ENCODE assay signal across 9 mouse cellular contexts in the genomic region with DNA sequence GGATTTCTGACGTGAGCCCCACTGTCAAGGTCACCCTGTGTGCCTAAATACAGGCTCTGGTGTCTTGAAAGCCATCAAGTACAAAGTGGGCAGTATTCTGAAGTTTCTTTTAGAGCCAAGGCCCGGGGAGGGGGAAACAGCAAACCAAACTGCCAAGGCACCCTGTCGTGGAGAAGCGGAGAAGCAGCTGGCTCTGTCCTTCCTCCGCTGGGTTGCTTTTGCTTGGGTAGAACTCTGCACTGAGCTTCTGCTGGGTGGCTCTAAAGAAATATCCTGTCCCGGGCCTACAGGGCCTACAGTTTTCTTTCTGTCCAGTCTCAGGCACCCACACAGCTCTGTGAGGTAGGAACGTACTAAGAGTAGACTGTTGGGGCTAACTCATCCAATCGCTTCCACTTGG. TPM values are rescaled to one million over a fixed set of nuclear protein-coding genes. Genes with fewer than 3 reads are reported as not detected.
DNase-seq lines count a peak whose midpoint lies in the region; ATAC-seq and TF ChIP-seq lines count a peak whose summit lies in the region.
"Had no signal": no experiment of that assay in that cellular context is flagged by ENCODE, and none has a peak within 500 bp of the region (broad histone marks: within the 10 kb centered on the region; RNA-seq: fewer than 3 reads in every experiment).

No protein-coding gene starts in this region.

- peak overlapping the region; percentile 84 for H3K9ac ChIP-seq in heart, embryonic 16.5 days (ENCODE audit: low read length)
- no peak overlapping the region for H3K9ac ChIP-seq in hindbrain, embryonic 11.5 days (ENCODE audit: low read depth, low read length)

- H3K4me3 ChIP-seq in heart, embryonic 16.5 days (ENCODE audit: low read length): no peak overlapping the region
- peak overlapping the region; percentile 91; the same call in 1 of the 2 replicates for H3K4me3 ChIP-seq in G1E (ENCODE audit: low read depth, low read length)
- H3K4me3 ChIP-seq in hindbrain, embryonic 11.5 days (ENCODE audit: low read depth, low read length): no peak overlapping the region
- no peak overlapping the region for H3K4me3 ChIP-seq in macrophage (ENCODE audit: inconsistent target)

- no peaks in the 10 kb centered on the region for H3K27me3 ChIP-seq in heart, embryonic 16.5 days (ENCODE audit: control insufficient read depth, insufficient read depth, low read length)
- no peaks in the 10 kb centered on the region for H3K27me3 ChIP-seq in G1E (ENCODE audit: insufficient read depth, low read length)
- H3K27me3 ChIP-seq in hindbrain, embryonic 11.5 days (ENCODE audit: control insufficient read depth, insufficient read depth, low read length): no peaks in the 10 kb centered on the region
- H3K27me3 ChIP-seq: Patski had no signal

- no peak for ATAC-seq in heart, embryonic 16.5 days (replicated peaks; ENCODE audit: extremely low read depth, insufficient read depth, low FRiP score)
- no peak for ATAC-seq in G1E (ENCODE audit: extremely low read depth, insufficient number of reproducible peaks, low FRiP score, poor library complexity, severe bottlenecking)
- no peak for ATAC-seq in hindbrain, embryonic 11.5 days (ENCODE audit: low FRiP score)
- no peak for ATAC-seq in frontal cortex, adult (ENCODE audit: low TSS enrichment)
- ATAC-seq: Patski had no signal

- H3K36me3 ChIP-seq in heart, embryonic 16.5 days (ENCODE audit: control insufficient read depth, insufficient read depth): peaks cover 3% of the 10 kb centered on the region; the same call in 1 of the 2 replicates
- peaks cover 59% of the 10 kb centered on the region for H3K36me3 ChIP-seq in G1E (replicated peaks)
- no peaks in the 10 kb centered on the region for H3K36me3 ChIP-seq in hindbrain, embryonic 11.5 days (ENCODE audit: control insufficient read depth, insufficient read depth, low read length)
- no peaks in the 10 kb centered on the region for H3K36me3 ChIP-seq in macrophage (ENCODE audit: inconsistent target)

- peaks cover 18% of the 10 kb centered on the region for H3K4me1 ChIP-seq in heart, embryonic 16.5 days (ENCODE audit: control insufficient read depth, insufficient read depth, low read length)
- peaks cover 75% of the 10 kb centered on the region for H3K4me1 ChIP-seq in G1E (ENCODE audit: insufficient read depth, low read depth, low read length)
- 0 out of 2 replicates have a peak, but pooled peaks cover 2% of the 10 kb centered on the region for H3K4me1 ChIP-seq in hindbrain, embryonic 11.5 days (replicated peaks; ENCODE audit: control insufficient read depth, insufficient read depth, low read length)

- H3K27ac ChIP-seq in heart, embryonic 16.5 days (ENCODE audit: low read length): peak overlapping the region; percentile 88
- peak overlapping the region; percentile 51; the same call in 1 of the 2 replicates for H3K27ac ChIP-seq in hindbrain, embryonic 11.5 days (ENCODE audit: low read depth, low read length)
- H3K27ac ChIP-seq in macrophage: peak overlapping the region; percentile 97

- TF ChIP-seq CTCF in G1E (IDR thresholded peaks at IDR 0.05; ENCODE audit: low read depth, low read length): no peak

- H3K9me3 ChIP-seq in heart, embryonic 16.5 days (replicated peaks; ENCODE audit: control insufficient read depth, low read length): no peaks in the 10 kb centered on the region
- H3K9me3 ChIP-seq in G1E (replicated peaks): no peaks in the 10 kb centered on the region
- no peaks in the 10 kb centered on the region for H3K9me3 ChIP-seq in hindbrain, embryonic 11.5 days (ENCODE audit: control insufficient read depth, low read length)

- DNase-seq in heart, adult 9 months (ENCODE audit: low spot score in 2 of 2): no peak
- DNase-seq in G1E (ENCODE audit: low spot score): no peak
- no peak for DNase-seq in hindbrain, embryonic 11.5 days (ENCODE audit: low spot score)
- no peak for DNase-seq in retina, embryonic 14.5 days (ENCODE audit: low spot score)
- no peak for DNase-seq in layer of hippocampus, adult 9-11 months

- peak overlapping the region; percentile 78 for H3K4me2 ChIP-seq in heart, embryonic 16.5 days (ENCODE audit: low read depth, low read length)
- H3K4me2 ChIP-seq in hindbrain, embryonic 11.5 days (replicated peaks; ENCODE audit: low read depth, low read length): no peak overlapping the region

- peaks cover 39% of the 10 kb centered on the region for H3K79me2 ChIP-seq in macrophage (ENCODE audit: inconsistent target)

- 71% methylated on average over 8 of the region's 8 CpGs for WGBS in heart, embryonic 16.5 days
- 74% methylated on average over 8 of the region's 8 CpGs for WGBS in hindbrain, embryonic 11.5 days
- WGBS in macrophage (ENCODE audit: missing documents): 41% methylated on average over 8 of the region's 8 CpGs

RNA-seq across cellular contexts. Expression of a gene that starts 0.5 kb away (rescaled TPM):
- 7.9 and 20.5 TPM in 2 replicates for polyA plus RNA-seq in heart, embryonic 16.5 days (2015; fragmentation: Nextera tagmentation; extraction: Ambion mirVana)
- total RNA-seq in G1E (2014; fragmentation: Nextera tagmentation): 38.5 and 58.4 TPM in 2 replicates
- total RNA-seq in G1E (2017): 92.8 and 113 TPM in 2 replicates
- 308 and 346 TPM in 2 replicates for polyA plus RNA-seq in G1E (2012)
- 1.8 and 2.9 TPM in 2 replicates for polyA plus RNA-seq in hindbrain, embryonic 11.5 days (2014; fragmentation: Nextera tagmentation; extraction: Ambion mirVana)
- total RNA-seq in macrophage (2018; cell fraction: chromatin; rRNA removed): 10 to 100 TPM in 20 of 26 experiments, 1 to 10 TPM in 6; 4.6 to 41.8 (median 24.5) TPM
- 10 to 100 TPM; 12.0 to 36.5 (median 30.1) TPM for total RNA-seq in macrophage (2018; cell fraction: cytosol; rRNA removed)
- 10 to 100 TPM in 24 of 26 experiments, 1 to 10 TPM in 2; 6.1 to 35.2 (median 23.3) TPM for total RNA-seq in macrophage (2018; cell fraction: nucleus; rRNA removed)
- 20.9 to 30.3 TPM (median 27.3 TPM) in 3 replicates for polyA plus RNA-seq in macrophage (2018)

RNA-seq across cellular contexts. Expression of a gene that starts 25.4 kb away (rescaled TPM):
- 1.2 and 1.8 TPM in 2 replicates for polyA plus RNA-seq in heart, embryonic 16.5 days (2015; fragmentation: Nextera tagmentation; extraction: Ambion mirVana)
- total RNA-seq in G1E (2014; fragmentation: Nextera tagmentation) (19.1 and 23.4 TPM in 2 replicates), G1E (2017) (2.6 and 3.0 TPM in 2 replicates)
- polyA plus RNA-seq in G1E (2012) (17.8 and 17.9 TPM in 2 replicates), macrophage (2018) (10.6 to 23.1 TPM (median 20.3 TPM) in 3 replicates)
- 1.7 and 3.5 TPM in 2 replicates for polyA plus RNA-seq in hindbrain, embryonic 11.5 days (2014; fragmentation: Nextera tagmentation; extraction: Ambion mirVana)
- total RNA-seq in macrophage (2018; cell fraction: chromatin; rRNA removed): 10 to 100 TPM; 12.0 to 77.1 (median 35.8) TPM
- 10 to 100 TPM; 14.4 to 32.5 (median 20.6) TPM for total RNA-seq in macrophage (2018; cell fraction: cytosol; rRNA removed)
- total RNA-seq in macrophage (2018; cell fraction: nucleus; rRNA removed): 10 to 100 TPM; 16.5 to 68.6 (median 26.6) TPM

RNA-seq across cellular contexts. Expression of a gene that starts 30.2 kb away (rescaled TPM):
- 20.5 and 22.2 TPM in 2 replicates for polyA plus RNA-seq in heart, embryonic 16.5 days (2015; fragmentation: Nextera tagmentation; extraction: Ambion mirVana)
- 18.2 and 20.8 TPM in 2 replicates for total RNA-seq in G1E (2014; fragmentation: Nextera tagmentation)
- total RNA-seq in G1E (2017): 11.9 and 15.7 TPM in 2 replicates
- 39.9 and 48.5 TPM in 2 replicates for polyA plus RNA-seq in G1E (2012)
- polyA plus RNA-seq in hindbrain, embryonic 11.5 days (2014; fragmentation: Nextera tagmentation; extraction: Ambion mirVana): 27.6 and 29.5 TPM in 2 replicates
- 10 to 100 TPM; 22.5 to 60.9 (median 33.4) TPM for total RNA-seq in macrophage (2018; cell fraction: chromatin; rRNA removed)
- 10 to 100 TPM in 2 of 26 experiments, 1 to 10 TPM in 24; 4.3 to 10.7 (median 7.5) TPM for total RNA-seq in macrophage (2018; cell fraction: cytosol; rRNA removed)
- total RNA-seq in macrophage (2018; cell fraction: nucleus; rRNA removed): 10 to 100 TPM in 25 of 26 experiments, 1 to 10 TPM in 1; 9.6 to 56.5 (median 24.2) TPM
- 7.5 to 11.9 TPM (median 11.7 TPM) in 3 replicates for polyA plus RNA-seq in macrophage (2018)
